Mouse (Mus musculus) left cerebral cortex, postnatal 25 days (tissue): ENCODE results near the gene S100a14. TPM values are rescaled to one million over a fixed set of nuclear protein-coding genes. Genes with fewer than 3 reads are reported as not detected.
A peak's percentile ranks its signal among the peaks of the same experiment; 100 is the strongest.

Experiments used
- DNase-seq, 2 experiments: peaks; one replicate each; pipeline ENCODE4 v3.0.0; 2022; ENCODE audit warnings: low spot score in 2 of 2, mixed read lengths in 1 of 2
- intact Hi-C: fragments of 180-260 bp; cut with DNase I; formaldehyde crosslinking; loops from one replicate; pipeline ENCODE4 v1.15.1; 2025
- total RNA-seq, 2 experiments: library from RNA; stranded (reverse); gene quantifications; 2 replicates each; pipeline ENCODE4 v1.2.3; 2021

Gene S100a14
- total RNA-seq, 2 experiments from 2014 or later = 0.50 to 0.71 TPM

- intact Hi-C loops = loop anchor here (5.0 kb wide), 2 partner anchors 73 to 98 kb away; partner anchors contain the start of gene S100a6
- DNase-seq = peak in 1 of 2 experiments; percentile 55
Measured at GRCm38 (mm10) chr3:90514691-90515090, 12.0 kb upstream of the S100a14 start.

DNA sequence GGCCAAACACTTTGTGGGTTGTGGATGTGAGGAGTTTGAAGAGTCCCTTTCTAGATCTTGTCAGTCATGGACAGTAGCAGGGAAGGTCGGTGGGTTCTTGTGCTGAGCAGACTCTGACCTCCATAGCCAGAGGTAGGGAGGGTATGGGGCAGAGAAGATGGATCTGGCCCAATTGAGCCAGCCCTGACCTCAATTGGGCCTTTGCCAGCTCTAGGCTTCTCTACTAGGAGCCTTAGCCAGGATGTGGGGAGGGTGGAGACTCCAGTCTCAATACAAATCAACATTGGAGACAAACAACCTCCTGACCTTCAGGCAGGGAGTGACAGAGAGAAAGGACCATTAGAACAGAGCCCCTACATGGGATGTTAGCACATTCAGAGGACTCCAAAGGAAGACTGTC, 11.4 kb upstream of the S100a14 start:
- intact Hi-C loops = no loop called here
- no peak for DNase-seq

DNA sequence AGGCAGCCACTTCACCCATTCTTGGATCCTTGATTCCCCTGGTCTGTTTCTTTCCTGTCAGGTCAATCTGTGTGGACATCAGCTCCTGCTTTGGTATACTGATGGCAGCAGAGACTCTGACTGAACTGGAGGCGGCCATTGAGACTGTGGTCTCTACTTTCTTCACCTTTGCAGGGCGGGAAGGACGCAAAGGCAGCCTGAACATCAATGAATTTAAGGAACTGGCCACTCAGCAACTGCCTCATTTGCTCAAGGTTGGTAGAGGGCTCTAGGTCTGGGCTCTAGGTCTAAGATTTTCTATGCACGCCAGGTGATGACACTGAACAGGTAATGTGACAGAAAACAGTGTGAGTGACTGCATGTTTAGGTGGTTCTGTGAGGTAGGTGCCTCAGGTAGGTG, 10.9 kb upstream of the S100a14 start:
- intact Hi-C loops = no loop called here
- DNase-seq = no peak

DNA sequence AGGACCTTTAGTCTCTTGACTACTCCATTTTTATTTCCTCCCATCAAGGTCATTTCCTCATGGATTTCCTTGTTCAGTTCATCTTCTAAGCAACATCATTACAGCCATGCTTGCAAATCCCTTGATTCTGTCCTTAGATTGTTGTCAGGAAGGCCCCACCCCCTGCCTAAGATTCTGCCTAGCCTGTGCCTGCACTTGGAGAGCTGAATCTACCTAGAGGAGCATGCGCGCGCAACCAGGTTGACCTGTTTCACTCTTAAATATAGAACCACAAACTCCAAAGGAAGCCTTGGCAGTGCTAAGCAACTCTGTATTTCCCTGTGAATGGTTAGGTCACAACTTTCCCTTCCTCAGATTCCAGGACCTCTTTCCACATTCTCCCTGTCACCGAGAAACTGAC, 8.9 kb upstream of the S100a14 start:
- no peak for DNase-seq
- intact Hi-C loops = no loop called here

DNA sequence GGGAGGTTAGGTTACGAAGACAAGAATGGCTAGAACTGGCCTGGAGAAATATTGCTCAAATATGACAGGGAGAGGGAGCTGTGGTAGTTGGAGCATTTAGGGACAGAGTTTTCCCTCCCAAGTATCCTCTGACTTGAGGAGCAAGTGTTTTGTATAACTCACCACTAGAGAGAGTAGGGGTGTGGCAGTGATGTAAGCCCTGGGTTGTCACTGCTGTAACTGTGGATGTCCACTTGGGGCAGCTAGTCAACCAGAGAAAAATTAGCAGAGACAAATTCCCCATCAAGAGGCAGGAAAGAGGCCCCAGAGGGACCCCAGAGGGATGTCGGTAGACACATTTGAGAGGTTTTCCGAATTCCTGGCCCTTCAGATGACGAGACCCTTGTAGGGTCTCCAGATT, 1.2 kb upstream of the S100a14 start:
- peak; percentile 45 to 72 for DNase-seq
- intact Hi-C loops = loop anchor here (2.0 to 5.0 kb wide), 2 partner anchors 57 to 89 kb away; no protein-coding TSS in a partner anchor

GRCm38 (mm10) chr3:90526076-90526475, 580 bp upstream of the S100a14 start:
- intact Hi-C loops = loop anchor here (5.0 kb wide), 1 partner anchor 56 kb away; no protein-coding TSS in a partner anchor
- no peak for DNase-seq

DNA sequence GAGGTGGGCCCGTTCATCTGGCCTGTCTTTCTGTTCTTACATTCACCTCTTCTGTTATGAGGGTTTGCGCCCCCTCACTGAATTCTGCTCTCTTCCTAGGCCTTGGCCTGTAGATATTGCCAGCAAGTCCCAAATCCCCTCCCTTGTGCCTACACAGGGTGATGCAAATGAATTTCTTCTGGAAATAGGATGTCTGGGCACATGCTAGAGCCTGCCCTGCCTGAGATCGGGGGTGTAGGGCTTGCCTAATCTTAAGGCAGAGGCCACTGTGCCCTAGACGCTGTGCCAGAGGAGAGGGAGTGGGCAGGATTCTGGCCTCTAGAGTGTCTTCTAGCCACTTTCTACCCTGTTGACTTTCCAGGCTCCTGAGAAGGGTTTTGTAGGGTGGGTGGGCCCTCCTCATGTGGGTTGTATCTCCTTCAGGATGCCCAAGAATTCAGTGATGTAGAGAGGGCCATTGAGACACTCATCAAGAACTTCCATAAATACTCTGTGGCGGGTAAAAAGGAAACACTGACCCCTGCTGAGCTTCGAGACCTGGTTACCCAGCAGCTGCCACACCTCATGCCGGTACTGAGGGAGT, 726 bp downstream of the S100a14 start:
- no peak for DNase-seq
- intact Hi-C loops = loop anchor here (5.0 kb wide), 1 partner anchor 55 kb away; no protein-coding TSS in a partner anchor

DNA sequence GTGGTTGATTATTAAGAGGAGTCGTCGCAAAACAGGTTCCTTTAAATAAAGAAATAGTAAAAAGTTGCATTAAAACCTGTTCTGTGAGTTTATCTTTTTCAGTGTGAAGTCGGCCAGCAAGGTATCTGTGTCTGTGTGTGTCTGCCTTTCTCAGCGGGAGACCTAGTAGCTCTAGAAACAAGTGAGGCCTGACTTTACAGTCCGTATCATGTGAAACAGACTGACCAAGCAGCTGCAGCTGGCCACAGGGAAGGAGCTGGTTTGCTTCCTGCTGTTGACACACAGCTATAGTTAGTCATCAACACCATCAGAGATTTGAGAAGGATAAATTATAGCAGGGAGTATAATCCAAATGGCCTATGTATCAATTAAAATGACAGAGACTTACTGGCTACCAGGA, 5.1 kb downstream of the S100a14 start:
- DNase-seq = no peak
- intact Hi-C loops = no loop called here

DNA sequence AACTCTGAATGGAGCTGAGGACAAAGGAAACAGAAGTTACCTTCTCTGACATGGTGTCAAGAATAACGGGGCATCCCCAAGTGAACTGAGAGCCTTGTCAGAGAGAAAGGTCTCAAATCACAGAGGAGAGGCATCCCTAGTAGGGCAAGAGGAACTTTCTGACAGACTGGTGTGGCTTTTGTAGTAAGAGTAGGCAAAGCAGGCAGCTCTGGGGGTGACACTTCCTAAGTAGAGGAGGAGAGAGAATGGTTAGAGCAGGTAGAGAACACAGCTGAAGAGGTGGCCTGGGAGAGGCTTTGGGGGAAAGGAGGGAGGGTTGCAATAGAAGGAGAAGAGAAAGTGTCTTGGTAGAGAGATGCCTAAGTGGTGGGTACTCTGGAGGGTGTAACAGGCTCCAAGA, 8.8 kb downstream of the S100a14 start:
- intact Hi-C loops = no loop called here
- no peak for DNase-seq

- intact Hi-C loops = no loop called here
- DNase-seq = peak in 1 of 2 experiments; percentile 43
Measured at GRCm38 (mm10) chr3:90537141-90537904, 10.7 kb downstream of the S100a14 start, which contains the start of gene S100a16. Gene S100a16, plus strand, starts transcription at chr3:90537254.

GRCm38 (mm10) chr3:90537905-90538296, 11.2 kb downstream of the S100a14 start:
- intact Hi-C loops = no loop called here
- no peak for DNase-seq

DNA sequence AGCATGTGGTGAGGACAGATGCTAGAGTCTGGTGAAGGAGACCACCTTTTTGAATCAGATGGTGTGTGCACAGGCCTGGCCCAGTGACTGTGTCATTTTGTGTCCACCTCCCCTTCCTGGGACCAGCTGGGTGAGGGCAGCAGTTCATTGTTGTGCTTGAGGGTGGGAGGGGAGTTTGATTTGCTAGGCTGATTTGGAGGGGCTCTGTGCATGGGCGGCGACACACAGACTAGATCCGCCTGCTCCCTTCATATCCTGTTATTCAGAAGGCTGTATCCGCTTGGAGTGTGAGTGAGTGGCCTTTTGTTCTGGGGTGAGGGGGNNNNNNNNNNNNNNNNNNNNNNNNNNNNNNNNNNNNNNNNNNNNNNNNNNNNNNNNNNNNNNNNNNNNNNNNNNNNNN, 14.2 kb downstream of the S100a14 start:
- intact Hi-C loops = no loop called here
- DNase-seq = peak in 1 of 2 experiments; percentile 45

DNA sequence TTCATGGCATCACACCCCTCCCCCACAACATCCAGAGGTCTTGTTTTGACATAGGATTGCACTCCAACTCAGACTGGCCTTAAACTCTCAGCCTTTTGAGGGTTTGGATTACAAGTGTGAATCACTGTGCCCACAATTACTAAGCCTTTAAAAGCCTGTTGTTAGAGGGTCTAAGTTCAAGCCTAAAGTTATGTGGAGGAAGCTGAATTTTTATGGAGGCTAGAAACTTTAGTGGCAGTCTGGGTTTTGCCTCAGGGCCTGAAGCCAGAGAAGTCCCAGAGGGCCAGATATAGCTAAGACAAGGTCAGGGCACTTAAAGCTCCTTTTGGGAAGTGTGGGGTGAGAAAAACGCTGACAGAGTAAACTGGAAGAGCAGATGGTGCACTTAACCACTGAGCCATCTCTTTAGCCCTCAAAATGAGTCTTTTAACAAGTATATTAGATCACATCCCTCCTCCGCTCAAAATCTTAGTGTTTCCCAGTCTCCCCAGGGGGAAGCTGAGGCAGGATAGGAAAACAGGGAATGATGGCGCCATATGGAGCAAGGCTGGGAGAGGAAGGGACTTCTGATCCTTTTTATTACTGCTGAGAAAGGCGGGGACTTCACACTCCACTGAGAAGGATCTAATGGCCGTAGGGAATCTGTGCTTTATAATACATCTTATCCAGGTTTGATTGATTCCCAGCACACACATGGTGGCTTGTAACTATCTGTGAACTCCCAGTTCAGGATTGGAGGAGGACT, 23.2 kb downstream of the S100a14 start:
- intact Hi-C loops = no loop called here
- no peak for DNase-seq

- DNase-seq = no peak
- intact Hi-C loops = no loop called here
Measured at GRCm38 (mm10) chr3:90550421-90550790, 23.8 kb downstream of the S100a14 start.

GRCm38 (mm10) chr3:90552231-90552630, 25.6 kb downstream of the S100a14 start:
- no peak for DNase-seq
- intact Hi-C loops = no loop called here

DNA sequence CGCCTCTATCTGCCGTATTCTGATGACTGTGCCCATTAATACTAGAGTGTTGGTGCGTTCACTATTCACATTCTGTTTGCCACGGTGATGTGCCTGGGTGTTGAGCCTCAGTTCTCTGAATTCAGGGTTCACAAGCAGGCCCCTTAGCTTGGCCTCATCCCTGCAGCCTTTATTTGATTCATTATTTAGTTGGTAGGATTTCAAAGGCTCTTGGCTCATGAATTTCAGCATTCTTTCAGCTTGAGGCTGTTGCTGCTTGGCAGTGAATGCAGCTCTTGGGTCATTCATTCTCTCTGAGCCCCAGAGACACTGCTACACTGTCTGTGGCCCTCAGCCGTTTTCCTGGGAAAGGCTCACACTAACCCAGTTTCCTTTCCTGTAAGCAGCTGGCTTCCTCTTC, 29.3 kb downstream of the S100a14 start:
- peak; percentile 26 to 72 for DNase-seq
- intact Hi-C loops = no loop called here

GRCm38 (mm10) chr3:90560008-90560628, 33.5 kb downstream of the S100a14 start, which contains the start of gene S100a3:
Gene S100a3, plus strand, starts transcription at chr3:90560578.
- intact Hi-C loops = no loop called here

GRCm38 (mm10) chr3:90574691-90575090, 48.0 kb downstream of the S100a14 start:
- intact Hi-C loops = no loop called here
- DNase-seq = no peak

More at GRCm38 (mm10) chr3:90560008-90560628, 33.5 kb downstream of the S100a14 start, which contains the start of gene S100a3:
- no peak for DNase-seq

- no peak for DNase-seq
- intact Hi-C loops = no loop called here
Measured at GRCm38 (mm10) chr3:90575320-90575719, 48.7 kb downstream of the S100a14 start.
